In genomic region chr4:141137740-141138139, GRCm38 (mm10) we compare ENCODE assay signal across 14 mouse cellular contexts. TPM values are rescaled to one million over a fixed set of nuclear protein-coding genes. Genes with fewer than 3 reads are reported as not detected.
DNase-seq lines count a peak whose midpoint lies in the region; ATAC-seq and TF ChIP-seq lines count a peak whose summit lies in the region.
"Not testable (repeated sequence)": the region's sequence is repeated elsewhere in the genome, so short reads cannot be mapped to it uniquely, and the experiment has no call there.
"Had no signal": no experiment of that assay in that cellular context is flagged by ENCODE, and none has a peak within 500 bp of the region (broad histone marks: within the 10 kb centered on the region; RNA-seq: fewer than 3 reads in every experiment).

No protein-coding gene starts in this region.

- 70% methylated on average over 3 of the region's 3 CpGs for WGBS in embryonic facial prominence, embryonic 13.5 days
- 87% methylated on average over 3 of the region's 3 CpGs for WGBS in heart, embryonic 10.5 days
- WGBS in hindbrain, embryonic 14.5 days = 79% methylated on average over 1 of the region's 3 CpGs
- WGBS in kidney, embryonic 15.5 days = 63% methylated on average over 3 of the region's 3 CpGs
- 64% methylated on average over 2 of the region's 3 CpGs for WGBS in liver, embryonic 11.5 days
- 0% methylated on average over 1 of the region's 3 CpGs for WGBS in macrophage (ENCODE audit: missing documents)
- WGBS in neural tube, embryonic 15.5 days = 72% methylated on average over 3 of the region's 3 CpGs

- peak in 1 of 2 experiments; percentile 20; a peak in 1 of 4 replicates for TF ChIP-seq CTCF in CH12.LX (conservative IDR thresholded peaks at IDR 0.05 in 1 of 2, IDR thresholded peaks at IDR 0.05 in 1 of 2; ENCODE audit: low read depth in 2 of 2, low read length in 2 of 2)

- 0 out of 2 replicates have a peak, but pooled peaks have one; percentile 29 for TF ChIP-seq POLR2A in CH12.LX (IDR thresholded peaks at IDR 0.05; ENCODE audit: low read depth, low read length)

- TF ChIP-seq EP300 in CH12.LX (IDR thresholded peaks at IDR 0.05; ENCODE audit: low read length) = not testable (repeated sequence)

- not testable (repeated sequence) for H3K9me3 ChIP-seq in CH12.LX (replicated peaks; ENCODE audit: low read length); embryonic facial prominence, embryonic 13.5 days; heart, embryonic 10.5 days; hindbrain, embryonic 14.5 days (ENCODE audit: control insufficient read depth, low read length); kidney, embryonic 15.5 days (replicated peaks); liver, embryonic 11.5 days (ENCODE audit: control insufficient read depth, low read length); neural tube, embryonic 15.5 days (replicated peaks)

- not testable (repeated sequence) for DNase-seq in CH12.LX (ENCODE audit: extremely low read depth); heart, embryonic 10.5 days (ENCODE audit: low spot score); hindbrain, embryonic 14.5 days (ENCODE audit: low spot score); liver, embryonic 11.5 days (ENCODE audit: low spot score)

- dilution Hi-C loops in CH12.LX (cut with MboI; ENCODE audit: extremely low pct_ligation_motif_present, extremely low pct_unique_long_range_greater_than_20kb, low sequenced_read_pairs) = not testable (repeated sequence)

- H3K27ac ChIP-seq in CH12.LX (ENCODE audit: insufficient read depth, low read depth) (0 out of 2 replicates have a peak overlapping the region, but pooled peaks have one; percentile 3), macrophage (peak overlapping the region; percentile 83; the same call in 1 of the 2 replicates)
- H3K27ac ChIP-seq in embryonic facial prominence, embryonic 13.5 days; heart, embryonic 10.5 days; hindbrain, embryonic 14.5 days; liver, embryonic 11.5 days (ENCODE audit: low read depth, low read length); neural tube, embryonic 15.5 days (replicated peaks): not testable (repeated sequence)
- peak overlapping the region; percentile 98; the same call in 1 of the 2 replicates for H3K27ac ChIP-seq in kidney, embryonic 15.5 days

- H3K27me3 ChIP-seq in CH12.LX (replicated peaks); embryonic facial prominence, embryonic 13.5 days; heart, embryonic 10.5 days (ENCODE audit: insufficient read depth, poor library complexity, severe bottlenecking); hindbrain, embryonic 14.5 days (ENCODE audit: control insufficient read depth, insufficient read depth, low read length); kidney, embryonic 15.5 days; liver, embryonic 11.5 days (replicated peaks; ENCODE audit: control insufficient read depth, insufficient read depth, low read length); neural tube, embryonic 15.5 days (replicated peaks): not testable (repeated sequence)

- H3K4me3 ChIP-seq in CH12.LX (replicated peaks in 1 of 3; ENCODE audit: low read depth in 2 of 3, low read length in 2 of 3, poor library complexity in 1 of 3) = peak overlapping the region; percentile 33 to 88 (median 73)
- H3K4me3 ChIP-seq in embryonic facial prominence, embryonic 13.5 days; hindbrain, embryonic 14.5 days (replicated peaks; ENCODE audit: low read length); kidney, embryonic 15.5 days (replicated peaks): not testable (repeated sequence)
- H3K4me3 ChIP-seq in heart, embryonic 10.5 days = peak overlapping the region; percentile 84; the same call in 1 of the 2 replicates
- peak overlapping the region; percentile 81 for H3K4me3 ChIP-seq in liver, embryonic 11.5 days (ENCODE audit: low read depth, low read length)
- peak overlapping the region; percentile 86; the same call in 1 of the 2 replicates for H3K4me3 ChIP-seq in macrophage (ENCODE audit: inconsistent target)
- 0 out of 2 replicates have a peak overlapping the region, but pooled peaks have one; percentile 90 for H3K4me3 ChIP-seq in neural tube, embryonic 15.5 days (replicated peaks)

- in situ Hi-C loops in CH12.LX (cut with MboI; ENCODE audit: low pct_ligation_motif_present, low pct_unique_long_range_greater_than_20kb, low sequenced_read_pairs) = not testable (repeated sequence)

- H3K36me3 ChIP-seq in CH12.LX (replicated peaks in 1 of 2; ENCODE audit: control insufficient read depth in 1 of 2, insufficient read depth in 1 of 2, low read length in 1 of 2) = peaks cover under 1 to 24% of the 10 kb centered on the region in 2 experiments
- not testable (repeated sequence) for H3K36me3 ChIP-seq in embryonic facial prominence, embryonic 13.5 days; heart, embryonic 10.5 days; hindbrain, embryonic 14.5 days (replicated peaks; ENCODE audit: control insufficient read depth, insufficient read depth); kidney, embryonic 15.5 days; liver, embryonic 11.5 days (ENCODE audit: control insufficient read depth, insufficient read depth, low read length); macrophage (ENCODE audit: inconsistent target); neural tube, embryonic 15.5 days

- ATAC-seq in embryonic facial prominence, embryonic 13.5 days (ENCODE audit: insufficient number of reproducible peaks, insufficient read depth, low FRiP score, low TSS enrichment, low read depth); hindbrain, embryonic 14.5 days (ENCODE audit: low FRiP score); kidney, embryonic 15.5 days (replicated peaks; ENCODE audit: low FRiP score); liver, embryonic 11.5 days (replicated peaks; ENCODE audit: low FRiP score); neural tube, embryonic 15.5 days (ENCODE audit: low FRiP score): not testable (repeated sequence)

- H3K4me1 ChIP-seq in CH12.LX (ENCODE audit: control insufficient read depth in 1 of 2, insufficient read depth in 2 of 2) = peaks cover 22 to 63% of the 10 kb centered on the region in 2 experiments
- H3K4me1 ChIP-seq in embryonic facial prominence, embryonic 13.5 days = peaks cover 49% of the 10 kb centered on the region
- H3K4me1 ChIP-seq in heart, embryonic 10.5 days = peaks cover 48% of the 10 kb centered on the region
- peaks cover 44% of the 10 kb centered on the region for H3K4me1 ChIP-seq in hindbrain, embryonic 14.5 days (replicated peaks; ENCODE audit: control insufficient read depth, insufficient read depth, low read length)
- H3K4me1 ChIP-seq in kidney, embryonic 15.5 days = peaks cover 61% of the 10 kb centered on the region
- H3K4me1 ChIP-seq in liver, embryonic 11.5 days (replicated peaks; ENCODE audit: control insufficient read depth, insufficient read depth, low read length) = peaks cover 37% of the 10 kb centered on the region
- peaks cover 51% of the 10 kb centered on the region for H3K4me1 ChIP-seq in neural tube, embryonic 15.5 days

- TF ChIP-seq RAD21 in CH12.LX (IDR thresholded peaks at IDR 0.05; ENCODE audit: low read depth, low read length) = not testable (repeated sequence)

- H3K9ac ChIP-seq in CH12.LX (ENCODE audit: insufficient read depth, low read depth) = peak overlapping the region; percentile 21; the same call in 1 of the 2 replicates
- H3K9ac ChIP-seq in embryonic facial prominence, embryonic 13.5 days; hindbrain, embryonic 14.5 days; kidney, embryonic 15.5 days; liver, embryonic 11.5 days (ENCODE audit: low read depth, low read length); neural tube, embryonic 15.5 days (replicated peaks): not testable (repeated sequence)

- H3K79me2 ChIP-seq in CH12.LX (replicated peaks; ENCODE audit: control insufficient read depth, extremely low read depth, insufficient read depth, poor library complexity, severe bottlenecking) = peaks cover 62% of the 10 kb centered on the region
- peaks cover 63% of the 10 kb centered on the region for H3K79me2 ChIP-seq in macrophage (ENCODE audit: inconsistent target)

- H3K4me2 ChIP-seq in CH12.LX (ENCODE audit: insufficient read depth, low read depth, poor library complexity, severe bottlenecking) = peak overlapping the region; percentile 69
- H3K4me2 ChIP-seq in embryonic facial prominence, embryonic 13.5 days = peak overlapping the region; percentile 83
- H3K4me2 ChIP-seq in hindbrain, embryonic 14.5 days (replicated peaks) = peak overlapping the region; percentile 92
- peak overlapping the region; percentile 85 for H3K4me2 ChIP-seq in kidney, embryonic 15.5 days
- peak overlapping the region; percentile 78 for H3K4me2 ChIP-seq in liver, embryonic 11.5 days
- peak overlapping the region; percentile 94; the same call in 1 of the 2 replicates for H3K4me2 ChIP-seq in neural tube, embryonic 15.5 days

RNA-seq across cellular contexts. Expression of gene Szrd1, which starts 1.8 kb away (rescaled TPM):
- total RNA-seq in CH12.LX (2012; rRNA removed) = 82.5 and 106 TPM in 2 replicates
- total RNA-seq in CH12.LX (2014; rRNA removed) = 77.8 and 80.9 TPM in 2 replicates
- 126 and 143 TPM in 2 replicates for polyA plus RNA-seq in CH12.LX (2012; ENCODE audit: insufficient read length, low read depth)
- 40.5 and 42.4 TPM in 2 replicates for polyA plus RNA-seq in embryonic facial prominence, embryonic 13.5 days (2015; fragmentation: Nextera tagmentation; extraction: Ambion mirVana)
- 36.6 and 39.0 TPM in 2 replicates for polyA plus RNA-seq in heart, embryonic 10.5 days (2016; fragmentation: Nextera tagmentation; extraction: Ambion mirVana)
- polyA plus RNA-seq in hindbrain, embryonic 14.5 days (2014; fragmentation: Nextera tagmentation; extraction: Ambion mirVana) = 17.8 and 23.7 TPM in 2 replicates
- 49.6 and 50.4 TPM in 2 replicates for polyA plus RNA-seq in kidney, embryonic 15.5 days (2015; fragmentation: Nextera tagmentation; extraction: Ambion mirVana)
- 24.7 and 26.2 TPM in 2 replicates for polyA plus RNA-seq in liver, embryonic 11.5 days (2014; fragmentation: Nextera tagmentation; extraction: Ambion mirVana)
- 10 to 100 TPM; 23.6 to 59.4 (median 36.0) TPM for total RNA-seq in macrophage (2018; cell fraction: chromatin; rRNA removed)
- 100 to 1,000 TPM in 2 of 26 experiments, 10 to 100 TPM in 24; 75.1 to 105 (median 85.7) TPM for total RNA-seq in macrophage (2018; cell fraction: cytosol; rRNA removed)
- 10 to 100 TPM; 37.3 to 81.8 (median 59.9) TPM for total RNA-seq in macrophage (2018; cell fraction: nucleus; rRNA removed)
- 80.7 to 108 TPM (median 104 TPM) in 3 replicates for polyA plus RNA-seq in macrophage (2018)
- 23.7 and 29.1 TPM in 2 replicates for polyA plus RNA-seq in neural tube, embryonic 15.5 days (2015; fragmentation: Nextera tagmentation; extraction: Ambion mirVana)

RNA-seq across cellular contexts. Expression of gene Fbxo42, which starts 10.0 kb away (rescaled TPM):
- total RNA-seq in CH12.LX (2012; rRNA removed) (14.4 and 17.3 TPM in 2 replicates), CH12.LX (2014; rRNA removed) (8.6 and 9.8 TPM in 2 replicates)
- polyA plus RNA-seq in CH12.LX (2012; ENCODE audit: insufficient read length, low read depth) (16.5 and 20.1 TPM in 2 replicates), macrophage (2018) (11.6 to 18.7 TPM (median 16.1 TPM) in 3 replicates)
- polyA plus RNA-seq in embryonic facial prominence, embryonic 13.5 days (2015; fragmentation: Nextera tagmentation; extraction: Ambion mirVana) = 23.3 and 24.2 TPM in 2 replicates
- 16.3 and 21.8 TPM in 2 replicates for polyA plus RNA-seq in heart, embryonic 10.5 days (2016; fragmentation: Nextera tagmentation; extraction: Ambion mirVana)
- 26.2 and 27.6 TPM in 2 replicates for polyA plus RNA-seq in hindbrain, embryonic 14.5 days (2014; fragmentation: Nextera tagmentation; extraction: Ambion mirVana)
- 22.4 and 23.0 TPM in 2 replicates for polyA plus RNA-seq in kidney, embryonic 15.5 days (2015; fragmentation: Nextera tagmentation; extraction: Ambion mirVana)
- polyA plus RNA-seq in liver, embryonic 11.5 days (2014; fragmentation: Nextera tagmentation; extraction: Ambion mirVana) = 26.0 and 28.7 TPM in 2 replicates
- 10 to 100 TPM; 16.8 to 42.5 (median 23.5) TPM for total RNA-seq in macrophage (2018; cell fraction: chromatin; rRNA removed)
- 10 to 100 TPM; 13.5 to 25.0 (median 18.3) TPM for total RNA-seq in macrophage (2018; cell fraction: cytosol; rRNA removed)
- 10 to 100 TPM; 15.7 to 46.5 (median 23.1) TPM for total RNA-seq in macrophage (2018; cell fraction: nucleus; rRNA removed)
- 23.3 and 23.8 TPM in 2 replicates for polyA plus RNA-seq in neural tube, embryonic 15.5 days (2015; fragmentation: Nextera tagmentation; extraction: Ambion mirVana)

RNA-seq across cellular contexts. Expression of gene Spata21, which starts 49.6 kb away (rescaled TPM):
- total RNA-seq in CH12.LX (2012; rRNA removed) (not detected in 2 replicates), CH12.LX (2014; rRNA removed) (not detected in 2 replicates)
- polyA plus RNA-seq in CH12.LX (2012; ENCODE audit: insufficient read length, low read depth) (not detected in 2 replicates), macrophage (2018) (not detected in 3 replicates)
- 0.22 and 0.32 TPM in 2 replicates for polyA plus RNA-seq in embryonic facial prominence, embryonic 13.5 days (2015; fragmentation: Nextera tagmentation; extraction: Ambion mirVana)
- 0.05 TPM in 1 of 2 replicates, not detected in the other for polyA plus RNA-seq in heart, embryonic 10.5 days (2016; fragmentation: Nextera tagmentation; extraction: Ambion mirVana)
- 0.46 and 0.96 TPM in 2 replicates for polyA plus RNA-seq in hindbrain, embryonic 14.5 days (2014; fragmentation: Nextera tagmentation; extraction: Ambion mirVana)
- 0.50 and 0.64 TPM in 2 replicates for polyA plus RNA-seq in kidney, embryonic 15.5 days (2015; fragmentation: Nextera tagmentation; extraction: Ambion mirVana)
- polyA plus RNA-seq in liver, embryonic 11.5 days (2014; fragmentation: Nextera tagmentation; extraction: Ambion mirVana) = 0.19 TPM in 1 of 2 replicates, not detected in the other
- total RNA-seq in macrophage (2018; cell fraction: chromatin; rRNA removed) = not detected
- not detected for total RNA-seq in macrophage (2018; cell fraction: cytosol; rRNA removed)
- total RNA-seq in macrophage (2018; cell fraction: nucleus; rRNA removed) = not detected
- 0.51 and 0.55 TPM in 2 replicates for polyA plus RNA-seq in neural tube, embryonic 15.5 days (2015; fragmentation: Nextera tagmentation; extraction: Ambion mirVana)
- total RNA-seq: adrenal gland, adult 8-10 months; gastrocnemius, postnatal 36 days; heart, postnatal 36 days; megakaryocyte progenitor cell, adult 5-6 weeks had no signal
- polyA plus RNA-seq: embryonic facial prominence, embryonic 11.5 days; urinary bladder, adult 2 months had no signal

RNA-seq across cellular contexts. Expression of gene Necap2, which starts 59.6 kb away (rescaled TPM):
- total RNA-seq in CH12.LX (2012; rRNA removed) (32.6 and 38.9 TPM in 2 replicates), CH12.LX (2014; rRNA removed) (34.8 and 41.0 TPM in 2 replicates)
- polyA plus RNA-seq in CH12.LX (2012; ENCODE audit: insufficient read length, low read depth) (41.7 and 45.1 TPM in 2 replicates), macrophage (2018) (143 to 205 TPM (median 159 TPM) in 3 replicates)
- 76.7 and 83.5 TPM in 2 replicates for polyA plus RNA-seq in embryonic facial prominence, embryonic 13.5 days (2015; fragmentation: Nextera tagmentation; extraction: Ambion mirVana)
- polyA plus RNA-seq in heart, embryonic 10.5 days (2016; fragmentation: Nextera tagmentation; extraction: Ambion mirVana) = 41.9 and 53.4 TPM in 2 replicates
- polyA plus RNA-seq in hindbrain, embryonic 14.5 days (2014; fragmentation: Nextera tagmentation; extraction: Ambion mirVana) = 44.2 and 46.9 TPM in 2 replicates
- polyA plus RNA-seq in kidney, embryonic 15.5 days (2015; fragmentation: Nextera tagmentation; extraction: Ambion mirVana) = 80.0 and 89.4 TPM in 2 replicates
- 178 and 180 TPM in 2 replicates for polyA plus RNA-seq in liver, embryonic 11.5 days (2014; fragmentation: Nextera tagmentation; extraction: Ambion mirVana)
- total RNA-seq in macrophage (2018; cell fraction: chromatin; rRNA removed) = 100 to 1,000 TPM in 24 of 26 experiments, 10 to 100 TPM in 2; 98.8 to 265 (median 137) TPM
- 100 to 1,000 TPM; 164 to 211 (median 187) TPM for total RNA-seq in macrophage (2018; cell fraction: cytosol; rRNA removed)
- total RNA-seq in macrophage (2018; cell fraction: nucleus; rRNA removed) = 100 to 1,000 TPM in 23 of 26 experiments, 10 to 100 TPM in 3; 83.4 to 190 (median 122) TPM
- polyA plus RNA-seq in neural tube, embryonic 15.5 days (2015; fragmentation: Nextera tagmentation; extraction: Ambion mirVana) = 56.8 and 59.8 TPM in 2 replicates
